Mouse (Mus musculus): Measurements from ENCODE around the gene Trim9. TPM values are rescaled to one million over a fixed set of nuclear protein-coding genes. Genes with fewer than 3 reads are reported as not detected.

Trim9 gene
- total and polyA plus RNA-seq, 3 experiments, result not detected

DNA sequence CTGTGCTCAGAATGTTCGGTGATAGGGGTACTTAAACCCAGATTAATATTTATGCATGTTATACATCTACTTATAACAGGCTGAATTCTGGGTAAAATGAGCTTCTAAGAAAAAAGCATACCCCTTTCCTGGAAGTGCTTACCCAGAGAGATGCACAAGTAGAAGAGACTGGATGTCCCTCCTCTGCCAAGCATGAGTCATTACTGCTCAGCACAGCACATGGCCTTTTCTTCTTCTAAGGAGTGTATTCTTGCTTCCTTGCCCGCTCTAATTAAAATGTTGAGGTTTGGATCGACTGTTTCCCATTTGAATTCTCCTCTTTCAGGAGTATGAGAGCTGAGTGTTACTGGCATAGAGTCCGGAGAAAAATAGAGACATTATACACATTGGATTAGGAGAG lies 3.1 kb upstream of the Trim9 start:
- Histone ChIP-seq H3K9me3 (replicated peaks; ENCODE audit: insufficient read depth, low read length) (no peaks in the 10 kb centered on the region), H3K4me1 (ENCODE audit: control insufficient read depth in 1 of 2, insufficient read depth in 2 of 2, low read length in 2 of 2) (no peaks in the 10 kb centered on the region), H3K27me3 (ENCODE audit: control insufficient read depth in 1 of 2, insufficient read depth in 2 of 2, low read length in 2 of 2) (peaks cover 0 to 2% of the 10 kb centered on the region in 2 experiments; a peak in 1 of 4 replicates), H3K36me3 (ENCODE audit: control insufficient read depth in 1 of 2, insufficient read depth in 2 of 2, low read length in 2 of 2) (no peaks in the 10 kb centered on the region), H3K27ac (ENCODE audit: control insufficient read depth, low read depth, low read length) (no peak overlapping the region), H3K79me2 (ENCODE audit: control insufficient read depth, insufficient read depth, low read length, poor library complexity) (no peaks in the 10 kb centered on the region), H3K4me3 (ENCODE audit: control insufficient read depth in 1 of 2, insufficient read depth in 1 of 2, low read depth in 2 of 2, low read length in 2 of 2) (no peak overlapping the region), H3K9ac (ENCODE audit: control insufficient read depth, low read depth, low read length, poor library complexity, severe bottlenecking) (no peak overlapping the region)
- no peak for TF ChIP-seq USF2 (IDR thresholded peaks at IDR 0.05; ENCODE audit: borderline replicate concordance in 1 of 2, insufficient read depth in 1 of 2, low read depth in 1 of 2, low read length in 2 of 2)
- no peak for TF ChIP-seq RCOR1 (IDR thresholded peaks at IDR 0.05; ENCODE audit: low read depth, low read length)
- no peak for TF ChIP-seq CHD2 (IDR thresholded peaks at IDR 0.05; ENCODE audit: low read length)
- no peak for TF ChIP-seq E2F4 (IDR thresholded peaks at IDR 0.05; ENCODE audit: borderline replicate concordance, low read depth, low read length)
- no peak for TF ChIP-seq ZC3H11A (IDR thresholded peaks at IDR 0.05; ENCODE audit: low read depth, low read length)
- no peak for TF ChIP-seq EP300 (IDR thresholded peaks at IDR 0.05; ENCODE audit: low read depth in 1 of 2, low read length in 2 of 2)
- no peak for TF ChIP-seq RAD21 (IDR thresholded peaks at IDR 0.05; ENCODE audit: low read depth, low read length)
- TF ChIP-seq MYC (IDR thresholded peaks at IDR 0.05; ENCODE audit: low read depth, low read length), result no peak
- no peak for TF ChIP-seq MAZ (IDR thresholded peaks at IDR 0.05; ENCODE audit: low read depth, low read length)
- TF ChIP-seq SMC3 (IDR thresholded peaks at IDR 0.05; ENCODE audit: low read depth, low read length), result no peak
- no peak for TF ChIP-seq ETS1 (IDR thresholded peaks at IDR 0.05; ENCODE audit: low read depth, low read length)
- TF ChIP-seq MAFK (IDR thresholded peaks at IDR 0.05; ENCODE audit: borderline replicate concordance, low read depth, low read length), result no peak
- TF ChIP-seq MEF2A (IDR thresholded peaks at IDR 0.05; ENCODE audit: extremely low read depth, insufficient replicate concordance, low read depth, low read length, poor library complexity, severe bottlenecking), result no peak
- TF ChIP-seq JUND (IDR thresholded peaks at IDR 0.05; ENCODE audit: low read depth, low read length), result no peak
- no peak for TF ChIP-seq POLR2AphosphoS2 (IDR thresholded peaks at IDR 0.05; ENCODE audit: low read length)
- no peak for DNase-seq (ENCODE audit: low read depth, low spot score)

DNA sequence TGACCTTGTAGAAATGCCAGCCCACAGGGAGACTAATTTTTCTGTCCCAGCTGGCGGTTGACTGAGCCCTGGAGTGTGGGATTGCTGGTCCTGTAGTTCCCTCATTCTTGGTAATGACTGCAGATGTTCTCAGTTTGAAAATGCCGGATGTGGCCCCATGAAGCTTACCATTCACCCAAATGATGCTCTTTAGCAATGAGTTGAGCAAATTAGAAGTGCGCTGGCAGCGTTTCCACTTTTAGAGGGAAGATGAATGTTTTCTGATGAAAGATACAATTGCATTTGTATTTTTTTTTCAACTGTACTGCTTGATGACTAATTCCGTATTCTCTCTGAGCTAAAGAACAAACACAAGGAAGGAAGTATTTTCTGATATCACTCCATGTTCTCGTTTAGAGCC lies 2.4 kb upstream of the Trim9 start:
- H3K36me3 ChIP-seq (ENCODE audit: control insufficient read depth in 1 of 2, insufficient read depth in 2 of 2, low read length in 2 of 2), result no peaks in the 10 kb centered on the region
- H3K27ac ChIP-seq (ENCODE audit: control insufficient read depth, low read depth, low read length), result no peak overlapping the region
- H3K9me3 ChIP-seq (replicated peaks; ENCODE audit: insufficient read depth, low read length), result no peaks in the 10 kb centered on the region
- no peak overlapping the region for H3K4me3 ChIP-seq (ENCODE audit: control insufficient read depth in 1 of 2, insufficient read depth in 1 of 2, low read depth in 2 of 2, low read length in 2 of 2)
- H3K9ac ChIP-seq (ENCODE audit: control insufficient read depth, low read depth, low read length, poor library complexity, severe bottlenecking), result no peak overlapping the region
- H3K27me3 ChIP-seq (ENCODE audit: control insufficient read depth in 1 of 2, insufficient read depth in 2 of 2, low read length in 2 of 2), result peaks cover 0 to 2% of the 10 kb centered on the region in 2 experiments; a peak in 1 of 4 replicates
- H3K4me1 ChIP-seq (ENCODE audit: control insufficient read depth in 1 of 2, insufficient read depth in 2 of 2, low read length in 2 of 2), result no peaks in the 10 kb centered on the region
- TF ChIP-seq GABPA (IDR thresholded peaks at IDR 0.05; ENCODE audit: low read depth, low read length), result no peak
- no peak for TF ChIP-seq USF1 (IDR thresholded peaks at IDR 0.05; ENCODE audit: low read depth, low read length)
- no peak for TF ChIP-seq SIN3A (IDR thresholded peaks at IDR 0.05; ENCODE audit: low read length)
- TF ChIP-seq EP300 (IDR thresholded peaks at IDR 0.05; ENCODE audit: low read depth in 1 of 2, low read length in 2 of 2), result no peak
- no peak for TF ChIP-seq SMC3 (IDR thresholded peaks at IDR 0.05; ENCODE audit: low read depth, low read length)
- no peak for TF ChIP-seq MAZ (IDR thresholded peaks at IDR 0.05; ENCODE audit: low read depth, low read length)
- TF ChIP-seq MXI1 (IDR thresholded peaks at IDR 0.05; ENCODE audit: low read depth, low read length), result no peak
- no peak for TF ChIP-seq JUND (IDR thresholded peaks at IDR 0.05; ENCODE audit: low read depth, low read length)
- TF ChIP-seq RAD21 (IDR thresholded peaks at IDR 0.05; ENCODE audit: low read depth, low read length), result no peak
- no peaks in the 10 kb centered on the region for H3K79me2 ChIP-seq (ENCODE audit: control insufficient read depth, insufficient read depth, low read length, poor library complexity)
- no peak for DNase-seq (ENCODE audit: low read depth, low spot score)
